31 mouse cellular contexts compared by ENCODE assay signal in the genomic region with DNA sequence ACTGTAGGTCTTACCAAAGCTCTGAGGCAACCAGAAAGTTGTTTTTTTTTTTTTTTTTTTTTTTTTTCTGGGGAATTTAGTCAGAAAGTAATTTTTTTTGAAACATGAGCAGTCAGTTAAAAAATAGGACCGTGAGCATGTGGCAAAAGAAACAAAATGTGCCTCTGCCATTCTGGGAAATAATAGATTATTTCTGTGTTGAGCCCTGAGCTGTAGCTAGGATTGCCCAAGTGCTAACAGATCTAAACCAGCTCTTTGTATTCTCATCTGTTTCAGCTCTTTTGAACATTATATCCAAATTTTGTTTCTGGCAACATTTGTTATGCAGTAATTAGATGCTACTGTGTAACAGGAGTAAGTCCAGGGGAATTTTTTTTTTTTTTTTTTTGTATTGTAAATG. TPM values are rescaled to one million over a fixed set of nuclear protein-coding genes. Genes with fewer than 3 reads are reported as not detected.
DNase-seq lines count a peak whose midpoint lies in the region; ATAC-seq and TF ChIP-seq lines count a peak whose summit lies in the region.
"Had no signal": no experiment of that assay in that cellular context is flagged by ENCODE, and none has a peak within 500 bp of the region (broad histone marks: within the 10 kb centered on the region; RNA-seq: fewer than 3 reads in every experiment).

No protein-coding gene starts in this region.

- H3K9ac ChIP-seq in hindbrain, postnatal 0 days (replicated peaks; ENCODE audit: low read length), result no peak overlapping the region
- H3K9ac ChIP-seq in hindbrain, embryonic 11.5 days (ENCODE audit: low read depth, low read length), result no peak overlapping the region
- no peak overlapping the region for H3K9ac ChIP-seq in ES-E14 (ENCODE audit: insufficient read depth, low read depth, low read length, poor library complexity, severe bottlenecking)
- H3K9ac ChIP-seq: forebrain, embryonic 13.5 days; heart, embryonic 13.5 days; hindbrain, embryonic 12.5 days; hindbrain, embryonic 15.5 days had no signal

- H3K27me3 ChIP-seq in hindbrain, postnatal 0 days (ENCODE audit: insufficient read depth, low read length), result no peaks in the 10 kb centered on the region
- no peaks in the 10 kb centered on the region for H3K27me3 ChIP-seq in hindbrain, embryonic 11.5 days (ENCODE audit: control insufficient read depth, insufficient read depth, low read length)
- no peaks in the 10 kb centered on the region for H3K27me3 ChIP-seq in midbrain, embryonic 10.5 days (ENCODE audit: low read depth, poor library complexity, severe bottlenecking)
- H3K27me3 ChIP-seq: forebrain, embryonic 13.5 days; heart, embryonic 13.5 days; hindbrain, embryonic 12.5 days; hindbrain, embryonic 15.5 days had no signal

- H3K9me3 ChIP-seq in hindbrain, postnatal 0 days (ENCODE audit: low read length), result no peaks in the 10 kb centered on the region
- no peaks in the 10 kb centered on the region for H3K9me3 ChIP-seq in hindbrain, embryonic 11.5 days (ENCODE audit: control insufficient read depth, low read length)
- H3K9me3 ChIP-seq in ES-E14 (ENCODE audit: control insufficient read depth, insufficient read depth, low read depth, low read length), result no peaks in the 10 kb centered on the region
- H3K9me3 ChIP-seq in midbrain, embryonic 10.5 days (replicated peaks), result no peaks in the 10 kb centered on the region
- H3K9me3 ChIP-seq: forebrain, embryonic 13.5 days; heart, embryonic 10.5 days; heart, embryonic 13.5 days; hindbrain, embryonic 15.5 days had no signal

- no peak overlapping the region for H3K27ac ChIP-seq in hindbrain, postnatal 0 days
- H3K27ac ChIP-seq in hindbrain, embryonic 11.5 days (ENCODE audit: low read depth, low read length), result no peak overlapping the region
- peak overlapping the region; percentile 87 for H3K27ac ChIP-seq in layer of hippocampus, adult 2 months
- no peak overlapping the region for H3K27ac ChIP-seq in ES-E14 (ENCODE audit: insufficient read depth, low read depth, low read length, poor library complexity, severe bottlenecking)
- no peak overlapping the region for H3K27ac ChIP-seq in midbrain, embryonic 10.5 days (replicated peaks)
- H3K27ac ChIP-seq: forebrain, embryonic 10.5 days; forebrain, embryonic 13.5 days; heart, adult 2 months; heart, embryonic 10.5 days; heart, embryonic 13.5 days; hindbrain, embryonic 12.5 days; hindbrain, embryonic 15.5 days had no signal

- DNase-seq in hindbrain, postnatal 0 days (ENCODE audit: low spot score), result peak; percentile 1
- no peak for DNase-seq in hindbrain, embryonic 11.5 days (ENCODE audit: low spot score)
- peak; percentile 51 to 66 for DNase-seq in layer of hippocampus, adult 2 months (ENCODE audit: low spot score in 2 of 2)
- DNase-seq in layer of hippocampus, postnatal 10 days (ENCODE audit: low spot score in 2 of 2), result no peak
- no peak for DNase-seq in ES-E14 (ENCODE audit: low read depth, low spot score)
- peak; percentile 38 for DNase-seq in layer of hippocampus, adult 9-10 months (ENCODE audit: low spot score)
- no peak for DNase-seq in midbrain, embryonic 10.5 days (ENCODE audit: low spot score)
- no peak for DNase-seq in cerebellum, adult 11 months
- DNase-seq: adrenal gland, adult 2 months; adrenal gland, postnatal 14 days; cerebellum, adult 18-20 months; cerebellum, adult 9-10 months; cerebellum, postnatal 14 days; gastrocnemius, postnatal 10 days; gastrocnemius, postnatal 36 days; heart, adult 2 months; heart, postnatal 14 days; heart, postnatal 4 days had no signal

- TF ChIP-seq CTCF in hindbrain, postnatal 0 days (IDR thresholded peaks at IDR 0.05; ENCODE audit: low read depth), result no peak
- peak; percentile 38 for TF ChIP-seq CTCF in layer of hippocampus, adult 2 months (conservative IDR thresholded peaks at IDR 0.05)

- ATAC-seq in hindbrain, postnatal 0 days, result no peak
- ATAC-seq in hindbrain, embryonic 11.5 days (ENCODE audit: low FRiP score), result no peak
- ATAC-seq: forebrain, embryonic 13.5 days; forebrain, embryonic 16.5 days; Patski had no signal

- H3K4me3 ChIP-seq in hindbrain, postnatal 0 days (ENCODE audit: low read length), result no peak overlapping the region
- no peak overlapping the region for H3K4me3 ChIP-seq in hindbrain, embryonic 11.5 days (ENCODE audit: low read depth, low read length)
- no peak overlapping the region for H3K4me3 ChIP-seq in layer of hippocampus, adult 2 months
- no peak overlapping the region for H3K4me3 ChIP-seq in ES-E14 (ENCODE audit: insufficient read depth in 1 of 2, low read depth in 1 of 2, low read length in 2 of 2, poor library complexity in 1 of 2, severe bottlenecking in 1 of 2)
- H3K4me3 ChIP-seq in midbrain, embryonic 10.5 days, result no peak overlapping the region
- H3K4me3 ChIP-seq: forebrain, embryonic 10.5 days; forebrain, embryonic 13.5 days; heart, adult 2 months; heart, embryonic 10.5 days; heart, embryonic 13.5 days; hindbrain, embryonic 12.5 days; hindbrain, embryonic 15.5 days had no signal

- 62% methylated on average over 1 of the region's 1 CpGs for WGBS in hindbrain, postnatal 0 days
- WGBS in hindbrain, embryonic 11.5 days, result 72% methylated on average over 1 of the region's 1 CpGs
- 88% methylated on average over 1 of the region's 1 CpGs for WGBS in midbrain, embryonic 10.5 days

- no peaks in the 10 kb centered on the region for H3K4me1 ChIP-seq in hindbrain, postnatal 0 days (ENCODE audit: insufficient read depth, low read length)
- H3K4me1 ChIP-seq in hindbrain, embryonic 11.5 days (replicated peaks; ENCODE audit: control insufficient read depth, insufficient read depth, low read length), result no peaks in the 10 kb centered on the region
- no peaks in the 10 kb centered on the region for H3K4me1 ChIP-seq in ES-E14 (ENCODE audit: control insufficient read depth in 2 of 2, insufficient read depth in 2 of 2, low read length in 2 of 2, poor library complexity in 1 of 2)
- no peaks in the 10 kb centered on the region for H3K4me1 ChIP-seq in midbrain, embryonic 10.5 days
- H3K4me1 ChIP-seq: forebrain, embryonic 10.5 days; forebrain, embryonic 13.5 days; heart, embryonic 10.5 days; heart, embryonic 13.5 days; hindbrain, embryonic 12.5 days; hindbrain, embryonic 15.5 days had no signal

- H3K36me3 ChIP-seq in hindbrain, postnatal 0 days (ENCODE audit: insufficient read depth, low read length), result no peaks in the 10 kb centered on the region
- H3K36me3 ChIP-seq in hindbrain, embryonic 11.5 days (ENCODE audit: control insufficient read depth, insufficient read depth, low read length), result no peaks in the 10 kb centered on the region
- H3K36me3 ChIP-seq in ES-E14 (ENCODE audit: control insufficient read depth, insufficient read depth, low read length, poor library complexity, severe bottlenecking), result no peaks in the 10 kb centered on the region
- no peaks in the 10 kb centered on the region for H3K36me3 ChIP-seq in midbrain, embryonic 10.5 days
- H3K36me3 ChIP-seq: forebrain, embryonic 10.5 days; G1E; heart, embryonic 10.5 days; heart, embryonic 13.5 days; hindbrain, embryonic 12.5 days; hindbrain, embryonic 15.5 days had no signal

- in situ Hi-C loops in ES-E14 (cut with MboI; ENCODE audit: low sequenced_read_pairs in 2 of 2, unreplicated experiment in 2 of 2), result no loop called here

- H3K4me2 ChIP-seq in hindbrain, postnatal 0 days (ENCODE audit: low read depth, low read length), result no peak overlapping the region
- no peak overlapping the region for H3K4me2 ChIP-seq in hindbrain, embryonic 11.5 days (replicated peaks; ENCODE audit: low read depth, low read length)
- H3K4me2 ChIP-seq: forebrain, embryonic 13.5 days; heart, embryonic 13.5 days; hindbrain, embryonic 12.5 days; hindbrain, embryonic 15.5 days had no signal

TF ChIP-seq in ES-E14, 5 proteins besides CTCF, POLR2A, EP300 and RAD21:
- TF ChIP-seq ZC3H11A (IDR thresholded peaks at IDR 0.05; ENCODE audit: borderline replicate concordance, low read depth, low read length), result no peak
- 0 out of 2 replicates have a peak, but pooled peaks have one; percentile 31 for TF ChIP-seq ZNF384 (IDR thresholded peaks at IDR 0.05; ENCODE audit: low read depth, low read length)

RNA-seq across cellular contexts. Expression of a gene that starts 30.7 kb away (rescaled TPM):
- total RNA-seq in hindbrain, postnatal 0 days (2014; rRNA removed), result 0.65 and 1.3 TPM in 2 replicates
- 1.4 and 1.5 TPM in 2 replicates for polyA plus RNA-seq in hindbrain, postnatal 0 days (2015; fragmentation: Nextera tagmentation; extraction: Ambion mirVana)
- 0.11 TPM in 1 of 2 replicates, not detected in the other for polyA plus RNA-seq in hindbrain, embryonic 11.5 days (2014; fragmentation: Nextera tagmentation; extraction: Ambion mirVana)
- total RNA-seq in layer of hippocampus, adult 2 months (2021), result under 1 TPM; 0.39 to 0.84 TPM
- total RNA-seq in layer of hippocampus, postnatal 10 days (2021), result 1 to 10 TPM; 2.1 to 3.2 TPM
- total RNA-seq in ES-E14 (2012; rRNA removed), result 0.53 and 0.89 TPM in 2 replicates
- not detected in 2 replicates for polyA plus RNA-seq in midbrain, embryonic 10.5 days (2016; fragmentation: Nextera tagmentation; extraction: Ambion mirVana)
- total RNA-seq: adrenal gland, postnatal 14 days; gastrocnemius, postnatal 10 days; gastrocnemius, postnatal 36 days; granulocyte monocyte progenitor cell, adult 5-6 weeks; heart, adult 2 months; heart, postnatal 14 days; heart, postnatal 4 days had no signal
- polyA plus RNA-seq: embryonic facial prominence, embryonic 11.5 days; embryonic facial prominence, embryonic 14.5 days; forebrain, embryonic 10.5 days; forebrain, embryonic 13.5 days; G1E; heart, adult 2 months; heart, embryonic 10.5 days; heart, embryonic 13.5 days; heart, embryonic 16.5 days; Patski had no signal

Comparison
In these comparisons a context has a peak if more than half of its experiments do, and no peak if none do; other contexts are left out.
1. DNase-seq: peak in hindbrain, postnatal 0 days (single experiment), layer of hippocampus, adult 2 months (2 of 2) and layer of hippocampus, adult 9-10 months (single experiment); none in hindbrain, embryonic 11.5 days (single experiment), layer of hippocampus, postnatal 10 days (0 of 2), ES-E14 (single experiment), midbrain, embryonic 10.5 days (single experiment) and cerebellum, adult 11 months (single experiment).